Mouse (Mus musculus) embryonic facial prominence, embryonic 14.5 days (tissue): ENCODE data around the gene Rce1. TPM values are rescaled to one million over a fixed set of nuclear protein-coding genes. Genes with fewer than 3 reads are reported as not detected.
A peak's percentile ranks its signal among the peaks of the same experiment; 100 is the strongest.

Experiments
- ATAC-seq: fragments of 200-750 bp; cut with Nextera tagmentation; 2 replicates; pipeline ENCODE4 v1.8.0; 2017; ENCODE audit warnings: low read depth, moderate number of reproducible peaks, moderate TSS enrichment
- DNase-seq: peaks from one replicate; pipeline ENCODE4 v3.0.0-alpha.2; 2015; ENCODE audit warnings: low spot score
- H3K27ac ChIP-seq: fragments of 300-500 bp; sonication (generic); replicated peaks from 2 replicates; pipeline ENCODE4 v1.5.1; 2014; ENCODE audit warnings: low read depth, mild to moderate bottlenecking, low read length, moderate library complexity
- H3K27me3 ChIP-seq: fragments of 300-500 bp; sonication (generic); replicated peaks from 2 replicates; pipeline ENCODE4 v1.6.1; 2014; ENCODE audit warnings: low read length; ENCODE audit not compliant: control insufficient read depth, insufficient read depth
- H3K36me3 ChIP-seq: fragments of 300-500 bp; sonication (generic); 2 replicates; pipeline ENCODE4 v1.6.1; 2014; ENCODE audit warnings: low read length, mixed read lengths; ENCODE audit not compliant: control insufficient read depth, insufficient read depth
- H3K4me1 ChIP-seq: fragments of 300-500 bp; sonication (generic); 2 replicates; pipeline ENCODE4 v1.6.1; 2014; ENCODE audit warnings: antibody characterized with exemption, low read length; ENCODE audit not compliant: control insufficient read depth, insufficient read depth
- H3K4me2 ChIP-seq: fragments of 300-500 bp; sonication (generic); 2 replicates; pipeline ENCODE4 v1.6.1; 2014; ENCODE audit warnings: low read depth, mild to moderate bottlenecking, low read length, moderate library complexity, mixed read lengths
- H3K4me3 ChIP-seq: fragments of 300-500 bp; sonication (generic); 2 replicates; pipeline ENCODE4 v1.5.1; 2014; ENCODE audit warnings: low read depth, mild to moderate bottlenecking, low read length
- H3K9ac ChIP-seq: fragments of 300-500 bp; sonication (generic); 2 replicates; pipeline ENCODE4 v1.6.1; 2014; ENCODE audit warnings: low read depth, mild to moderate bottlenecking, low read length, moderate library complexity, mixed read lengths
- H3K9me3 ChIP-seq: fragments of 300-500 bp; sonication (generic); 2 replicates; pipeline ENCODE4 v1.6.1; 2016; ENCODE audit warnings: low read length; ENCODE audit not compliant: control insufficient read depth
- WGBS: fragments of 180-500 bp; shearing (Covaris S2); extraction: QIAGEN DNeasy Blood & Tissue Kit; methylation state at CpG from one replicate; pipeline ENCODE4 v1.1.7; 2014; 5-methylcytosine and 5-hydroxymethylcytosine counted together
- polyA plus RNA-seq: library from polyadenylated mRNA; unstranded; fragments of >200 nt; fragmentation: Nextera tagmentation; extraction: Ambion mirVana; gene quantifications from 2 replicates; pipeline ENCODE4 v1.2.1, GENCODE M21; 2014

Gene Rce1
- 52.1 and 62.8 TPM in 2 replicates for polyA plus RNA-seq

DNA sequence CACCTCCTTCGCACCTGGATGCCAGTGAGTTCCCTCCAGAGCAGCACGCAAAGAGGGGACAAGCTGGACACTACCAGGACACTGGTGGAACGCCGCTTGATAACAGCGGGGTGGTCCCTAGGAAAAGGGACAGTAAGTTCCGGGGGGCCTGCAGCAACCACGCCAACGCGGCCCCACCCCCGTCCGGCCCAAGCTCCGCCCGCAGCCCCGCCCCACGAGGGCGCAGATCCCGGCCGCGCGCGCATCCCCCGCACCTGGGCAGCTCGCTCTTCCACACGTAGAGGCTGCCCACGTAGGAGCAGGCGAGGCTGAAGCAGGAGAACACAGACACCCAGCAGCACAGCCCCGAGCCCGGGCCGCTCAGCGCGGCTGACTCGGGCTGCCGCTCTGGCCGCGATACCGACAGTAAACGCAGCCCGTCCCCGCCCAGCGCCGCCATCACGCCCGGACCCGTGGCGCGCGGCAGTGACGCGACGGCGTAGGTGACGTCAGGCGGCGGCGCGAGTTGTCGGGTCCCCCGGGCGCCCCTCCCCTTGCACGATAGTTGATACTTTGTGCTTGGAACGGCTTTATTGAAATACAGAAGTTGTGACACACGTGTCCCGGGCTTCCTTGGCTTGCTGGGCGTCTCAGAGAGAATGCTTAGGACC is at the start of gene Rce1:
TSS of gene Rce1 (minus strand) at position 463 of the 650 bp plus-strand sequence.
- 0% methylated on average over 7 of the region's 64 CpGs for WGBS
- DNase-seq = peak; percentile 95
- no peaks in the 10 kb centered on the region for H3K9me3 ChIP-seq
- peak; percentile 90 for ATAC-seq
- H3K36me3 ChIP-seq = peaks cover 39% of the 10 kb centered on the region; the same call in 1 of the 2 replicates
- peaks cover 19% of the 10 kb centered on the region for H3K4me1 ChIP-seq
- H3K9ac ChIP-seq = peak within 1 kb of the TSS; percentile 95
- H3K27me3 ChIP-seq = no peaks in the 10 kb centered on the region
- peak within 1 kb of the TSS; percentile 92 for H3K27ac ChIP-seq
- H3K4me3 ChIP-seq = peak within 1 kb of the TSS; percentile 89
- peak within 1 kb of the TSS; percentile 74 for H3K4me2 ChIP-seq

DNA sequence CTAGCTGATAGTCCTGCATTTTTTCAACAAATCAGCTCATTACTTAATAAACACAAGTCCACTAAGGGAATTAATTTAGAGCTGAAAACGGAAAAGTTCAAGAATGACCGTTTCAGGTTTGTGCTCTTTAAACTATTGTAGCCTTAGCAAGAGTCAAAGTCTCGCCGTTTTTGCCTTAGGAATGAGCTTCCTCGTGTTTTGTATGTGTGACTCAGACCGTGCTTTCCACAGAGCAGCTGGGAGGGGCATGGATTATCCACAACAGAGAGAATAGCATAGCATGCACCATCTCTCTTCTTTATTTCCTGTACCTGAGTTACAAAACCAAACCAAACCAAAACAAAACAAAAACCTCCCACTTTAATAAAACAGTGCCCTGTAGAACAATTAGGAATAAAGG is 47.0 kb upstream of the Rce1 start:
- DNase-seq (peak; percentile 2), ATAC-seq (no peak)
- H3K4me2 ChIP-seq = no peak overlapping the region
- 68% methylated on average over 6 of the region's 6 CpGs for WGBS
- H3K9ac ChIP-seq = no peak overlapping the region
- no peaks in the 10 kb centered on the region for H3K27me3 ChIP-seq
- H3K4me3 ChIP-seq = no peak overlapping the region
- H3K9me3 ChIP-seq = no peaks in the 10 kb centered on the region
- no peak overlapping the region for H3K27ac ChIP-seq
- no peaks in the 10 kb centered on the region for H3K4me1 ChIP-seq
- no peaks in the 10 kb centered on the region for H3K36me3 ChIP-seq

DNA sequence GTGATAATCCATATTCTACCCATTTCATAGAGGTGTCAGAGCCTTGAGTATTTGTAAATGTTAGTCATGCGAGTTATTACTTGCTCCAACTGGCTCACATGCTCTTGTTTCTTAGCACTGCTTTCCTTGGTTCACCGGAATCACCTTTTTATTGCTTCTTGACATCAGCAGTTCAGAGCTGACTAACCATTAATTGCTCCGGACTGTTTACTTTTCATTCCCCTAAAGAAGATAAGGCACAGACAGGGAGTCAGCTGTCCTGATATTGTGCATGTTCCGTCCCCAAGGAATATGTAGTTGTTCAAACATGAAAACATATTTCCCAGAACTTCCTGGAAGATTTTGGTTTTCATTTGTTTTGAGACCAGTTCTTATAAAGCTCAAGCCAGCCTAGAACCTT is 45.3 kb upstream of the Rce1 start:
- DNase-seq (no peak), ATAC-seq (no peak)
- no peak overlapping the region for H3K4me3 ChIP-seq
- H3K36me3 ChIP-seq = no peaks in the 10 kb centered on the region
- no peak overlapping the region for H3K27ac ChIP-seq
- H3K27me3 ChIP-seq = no peaks in the 10 kb centered on the region
- no peak overlapping the region for H3K4me2 ChIP-seq
- no peaks in the 10 kb centered on the region for H3K9me3 ChIP-seq
- no peak overlapping the region for H3K9ac ChIP-seq
- WGBS = 86% methylated on average over 4 of the region's 4 CpGs
- H3K4me1 ChIP-seq = no peaks in the 10 kb centered on the region

DNA sequence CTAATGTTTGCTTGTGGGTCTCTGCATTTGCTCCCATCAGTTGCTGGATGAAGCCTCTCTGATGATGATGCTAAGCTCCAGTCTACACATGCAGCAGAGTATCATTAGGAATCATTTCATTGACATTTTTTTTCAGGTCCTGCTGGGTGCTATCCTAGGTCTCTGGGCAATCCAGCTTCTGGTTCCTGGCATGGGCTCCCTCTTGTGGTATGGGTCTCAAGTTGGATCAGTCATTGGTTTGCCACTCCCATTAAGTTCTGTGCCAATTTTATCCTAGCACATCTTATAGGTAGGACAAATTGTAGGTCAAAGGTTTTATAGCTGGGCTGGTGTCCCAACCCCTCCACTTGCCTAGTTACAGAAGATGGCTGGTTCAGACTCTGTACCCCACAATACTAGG is 41.4 kb upstream of the Rce1 start:
- H3K4me3 ChIP-seq = no peak overlapping the region
- no peak overlapping the region for H3K27ac ChIP-seq
- no peak overlapping the region for H3K9ac ChIP-seq
- H3K4me2 ChIP-seq = no peak overlapping the region
- H3K9me3 ChIP-seq = no peaks in the 10 kb centered on the region
- no peaks in the 10 kb centered on the region for H3K36me3 ChIP-seq
- ATAC-seq (no peak), DNase-seq (peak; percentile 14)
- no peaks in the 10 kb centered on the region for H3K27me3 ChIP-seq
- H3K4me1 ChIP-seq = no peaks in the 10 kb centered on the region

DNA sequence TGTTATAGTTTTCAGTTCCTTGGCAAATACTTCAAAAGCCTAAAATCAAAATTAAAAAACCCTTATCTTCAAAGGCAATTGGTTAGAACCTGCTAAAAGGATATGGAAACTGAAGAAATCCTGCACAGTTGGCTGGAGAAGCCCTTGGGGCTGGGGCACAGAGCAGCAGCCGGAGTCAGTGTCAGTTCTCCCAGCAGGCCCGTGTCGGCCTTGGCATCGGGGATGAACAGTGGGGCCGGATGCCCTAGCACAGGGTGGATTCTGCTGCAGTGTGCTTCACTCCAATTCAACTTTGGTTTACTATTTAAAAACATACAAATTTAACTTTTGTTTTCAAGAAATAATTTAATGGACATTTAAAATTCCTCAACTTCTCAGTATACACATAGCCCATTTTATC is 32.7 kb upstream of the Rce1 start:
- H3K9ac ChIP-seq = no peak overlapping the region
- H3K9me3 ChIP-seq = no peaks in the 10 kb centered on the region
- H3K27ac ChIP-seq = no peak overlapping the region
- H3K36me3 ChIP-seq = no peaks in the 10 kb centered on the region
- no peaks in the 10 kb centered on the region for H3K27me3 ChIP-seq
- H3K4me1 ChIP-seq = no peaks in the 10 kb centered on the region
- no peak overlapping the region for H3K4me2 ChIP-seq
- ATAC-seq = no peak
- no peak overlapping the region for H3K4me3 ChIP-seq
- WGBS = 90% methylated on average over 5 of the region's 5 CpGs
- DNase-seq = no peak

DNA sequence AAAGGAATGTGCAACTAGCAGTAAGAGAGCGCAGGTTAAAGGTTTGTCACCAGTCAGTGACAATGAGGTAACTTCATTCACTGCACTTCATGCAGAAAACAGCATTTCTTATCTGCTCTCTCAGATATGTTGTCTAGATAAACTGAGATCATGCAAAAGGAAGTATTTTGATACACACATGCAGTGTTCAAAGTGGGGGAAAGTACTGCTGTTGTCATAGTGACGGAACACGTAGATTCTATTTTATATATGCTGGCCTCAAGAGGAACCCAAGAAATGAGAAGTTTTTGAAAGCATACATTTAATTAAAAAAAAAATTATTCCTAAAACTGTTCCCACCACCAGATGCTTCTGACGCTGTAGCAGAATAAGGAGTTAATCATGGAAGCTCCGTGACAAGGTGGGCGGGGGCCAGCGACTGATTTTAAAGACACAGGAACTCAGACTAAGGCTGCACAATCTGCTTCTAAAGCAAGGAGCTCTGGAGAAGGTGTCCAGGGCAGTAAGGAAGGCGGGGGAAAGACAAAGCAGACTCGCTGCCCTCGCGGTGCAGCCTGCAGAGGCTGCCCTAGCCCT is 21.6 kb upstream of the Rce1 start:
- Histone ChIP-seq H3K9ac (no peak overlapping the region), H3K4me3 (no peak overlapping the region), H3K27me3 (no peaks in the 10 kb centered on the region), H3K4me1 (no peaks in the 10 kb centered on the region), H3K27ac (no peak overlapping the region), H3K9me3 (no peaks in the 10 kb centered on the region), H3K4me2 (no peak overlapping the region), H3K36me3 (no peaks in the 10 kb centered on the region)
- DNase-seq = no peak
- WGBS = 66% methylated on average over 11 of the region's 11 CpGs
- no peak for ATAC-seq

DNA sequence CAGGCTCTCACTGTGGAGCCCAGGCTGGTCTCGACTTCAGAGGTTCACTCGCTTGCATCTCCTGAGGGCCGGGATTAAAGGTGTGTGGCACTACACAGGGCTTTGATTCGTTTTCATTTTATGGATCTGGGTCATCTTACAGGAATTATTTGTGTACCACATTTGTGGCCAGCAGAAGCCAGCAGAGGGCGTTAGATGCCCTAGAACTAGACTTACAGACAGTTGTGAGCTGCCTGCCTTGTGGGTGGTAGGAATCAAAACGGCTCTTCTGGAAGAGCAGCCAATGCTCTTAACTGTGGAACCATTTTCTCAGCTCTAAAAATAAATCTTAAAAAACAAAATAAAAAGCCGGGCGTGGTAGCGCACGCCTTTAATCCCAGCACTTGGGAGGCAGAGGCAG is 18.8 kb upstream of the Rce1 start:
- ATAC-seq = no peak
- no peaks in the 10 kb centered on the region for H3K9me3 ChIP-seq
- H3K4me2 ChIP-seq = no peak overlapping the region
- no peaks in the 10 kb centered on the region for H3K36me3 ChIP-seq
- DNase-seq = no peak
- no peaks in the 10 kb centered on the region for H3K27me3 ChIP-seq
- H3K4me3 ChIP-seq = no peak overlapping the region
- H3K9ac ChIP-seq = no peak overlapping the region
- H3K4me1 ChIP-seq = no peaks in the 10 kb centered on the region
- no peak overlapping the region for H3K27ac ChIP-seq
- 43% methylated on average over 10 of the region's 10 CpGs for WGBS

DNA sequence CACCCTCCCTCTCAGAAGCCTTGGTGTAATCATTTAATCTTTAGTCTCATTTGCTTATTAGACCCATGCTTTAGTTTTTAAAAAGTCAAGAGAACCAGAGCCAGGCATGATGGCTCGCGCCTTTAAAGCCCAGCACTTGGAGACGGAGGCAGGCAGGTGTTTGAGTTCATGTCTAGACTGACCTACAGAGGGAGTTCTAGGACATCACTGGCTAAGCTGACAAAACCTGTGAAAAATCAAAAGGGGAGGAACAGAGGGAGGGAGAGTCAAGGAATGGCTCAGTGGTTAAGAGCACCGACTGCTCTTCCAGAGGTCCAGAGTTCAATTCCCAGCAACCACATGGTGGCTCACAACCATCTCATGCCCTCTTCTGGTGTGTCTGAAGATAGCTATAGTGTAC is 10.5 kb upstream of the Rce1 start:
- Histone ChIP-seq H3K27me3 (0 out of 2 replicates have a peak, but pooled peaks cover 5% of the 10 kb centered on the region), H3K4me3 (no peak overlapping the region), H3K27ac (no peak overlapping the region), H3K4me1 (no peaks in the 10 kb centered on the region), H3K36me3 (no peaks in the 10 kb centered on the region), H3K9ac (no peak overlapping the region), H3K9me3 (no peaks in the 10 kb centered on the region), H3K4me2 (no peak overlapping the region)
- DNase-seq = no peak
- WGBS = 62% methylated on average over 4 of the region's 4 CpGs
- ATAC-seq = no peak

DNA sequence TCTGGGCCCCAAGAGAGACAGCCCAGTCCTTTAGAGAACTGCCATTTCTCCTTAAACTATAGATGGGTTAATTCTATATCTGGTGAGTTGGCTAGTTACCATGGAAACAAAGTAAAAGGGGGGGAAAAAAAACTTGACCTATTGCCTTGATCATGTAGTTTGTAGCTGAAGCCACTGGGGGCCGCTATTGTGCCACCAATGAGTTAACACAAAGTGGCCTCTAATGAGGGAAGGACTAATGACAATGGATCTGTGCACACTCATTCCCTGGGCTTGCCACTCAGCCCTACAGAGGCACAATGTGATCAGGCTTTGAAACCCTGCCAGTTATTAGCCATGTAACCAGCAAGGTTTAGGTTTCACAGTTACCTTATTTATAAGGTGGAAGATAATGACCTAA is 3.4 kb upstream of the Rce1 start:
- Histone ChIP-seq H3K36me3 (peaks cover 4% of the 10 kb centered on the region; the same call in 1 of the 2 replicates), H3K9me3 (no peaks in the 10 kb centered on the region), H3K27ac (no peak overlapping the region), H3K4me3 (no peak overlapping the region), H3K4me2 (no peak overlapping the region), H3K9ac (no peak overlapping the region), H3K4me1 (peaks cover 19% of the 10 kb centered on the region), H3K27me3 (no peaks in the 10 kb centered on the region)
- ATAC-seq (no peak), DNase-seq (peak; percentile 81)
- 4% methylated on average over 1 of the region's 1 CpGs for WGBS
